Mouse (Mus musculus): ENCODE data around the gene Trnp1.

The Trnp1 gene

DNA sequence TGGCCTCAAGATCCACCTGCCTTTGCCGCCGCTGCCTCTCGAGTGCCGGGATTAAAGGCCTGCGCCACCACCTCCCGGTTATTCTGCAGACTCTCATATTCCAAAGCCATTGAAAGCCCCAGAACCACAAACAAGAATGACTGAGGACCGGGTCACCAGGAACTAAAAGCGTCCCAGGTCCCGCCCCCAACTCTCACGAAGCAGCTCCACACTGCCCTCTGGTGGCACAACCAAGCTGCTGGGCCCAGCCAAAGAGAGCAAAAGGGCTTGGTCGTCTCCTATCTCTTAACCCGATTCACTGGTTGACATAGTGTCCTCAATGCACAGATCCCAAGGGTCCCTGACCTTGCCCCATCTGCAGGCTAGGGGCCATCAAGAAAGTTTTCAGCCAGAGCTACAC, 3.9 kb downstream of the Trnp1 start:
- DNase-seq: peak; percentile 92 to 97

DNA sequence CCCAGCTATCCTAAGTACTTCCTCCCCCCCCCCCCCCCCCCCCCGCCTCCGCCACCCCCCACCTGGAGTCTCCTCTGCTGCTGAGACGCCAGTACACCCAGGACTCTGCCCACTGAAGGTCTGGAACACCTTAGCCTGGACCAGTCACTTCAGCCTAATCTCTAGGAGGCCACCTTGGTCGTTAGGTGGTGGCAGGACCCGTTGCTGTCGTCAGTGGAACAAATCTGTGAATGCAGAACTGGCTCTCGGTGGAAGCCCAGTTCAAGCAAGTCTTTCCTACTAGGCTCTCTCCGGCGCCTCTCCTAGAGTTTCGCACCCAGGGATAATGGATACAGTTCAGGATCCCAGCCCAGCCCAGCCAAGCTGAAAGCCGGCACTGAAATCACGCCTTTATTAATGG, 4.5 kb downstream of the Trnp1 start:
- peak in 1 of 2 experiments; percentile 46 for DNase-seq

DNA sequence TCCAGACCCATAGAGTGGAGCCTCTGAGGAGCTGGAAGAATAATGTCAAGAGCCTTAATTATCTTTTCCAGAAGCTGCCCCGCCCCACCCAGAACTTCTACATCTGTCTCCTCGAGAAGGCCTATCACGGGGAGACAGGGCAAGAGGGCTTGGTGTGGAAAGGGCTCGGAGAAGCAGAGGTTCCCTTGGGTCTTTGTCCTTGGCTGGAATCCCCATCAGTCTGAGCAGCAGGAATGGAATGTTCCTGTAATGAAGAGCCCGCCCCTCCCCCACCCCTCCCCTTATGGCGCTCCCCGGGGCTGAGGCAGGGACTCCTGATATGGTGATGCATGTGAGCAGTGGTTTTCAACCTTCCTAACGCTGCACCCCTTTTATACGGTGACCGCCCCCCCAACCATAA, 6.5 kb downstream of the Trnp1 start:
- peak in 1 of 2 experiments; percentile 8 for DNase-seq

DNA sequence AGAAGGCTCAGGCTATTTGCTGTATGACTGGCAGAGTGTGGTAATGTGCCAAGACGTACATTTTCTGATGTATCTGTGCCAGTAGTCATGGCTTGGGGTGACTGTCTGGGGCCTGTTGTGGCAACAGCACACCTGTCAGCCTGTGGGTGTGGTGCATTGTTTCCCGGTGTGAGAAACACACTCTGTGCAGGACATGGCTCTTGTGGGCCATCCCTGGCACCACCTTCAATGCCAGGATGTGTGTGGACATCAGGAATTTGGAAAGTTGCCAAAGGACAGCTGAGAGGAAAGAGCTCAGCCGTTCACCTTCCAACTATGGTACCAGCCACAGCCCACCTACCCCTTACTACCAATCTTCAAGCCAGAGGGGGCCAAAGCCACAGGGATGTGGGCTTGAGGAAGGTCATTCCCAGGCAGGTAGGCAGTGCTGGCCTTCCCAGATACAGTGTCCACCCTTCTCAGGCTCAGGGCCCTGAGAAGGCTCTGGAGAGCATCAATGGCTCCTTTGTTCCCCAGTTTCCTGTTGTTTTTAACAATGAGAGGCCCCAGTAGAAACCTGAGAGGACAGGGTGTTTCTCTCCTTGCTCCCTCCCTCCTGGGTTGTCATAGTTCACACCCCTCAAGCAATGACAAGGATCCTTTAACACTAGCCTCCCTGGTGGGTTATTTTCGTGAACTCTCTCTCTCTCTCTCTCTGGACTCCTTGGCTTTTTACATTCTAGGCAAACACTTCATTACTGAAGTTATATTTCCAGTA, 8.7 kb downstream of the Trnp1 start:
- DNase-seq: no peak

DNA sequence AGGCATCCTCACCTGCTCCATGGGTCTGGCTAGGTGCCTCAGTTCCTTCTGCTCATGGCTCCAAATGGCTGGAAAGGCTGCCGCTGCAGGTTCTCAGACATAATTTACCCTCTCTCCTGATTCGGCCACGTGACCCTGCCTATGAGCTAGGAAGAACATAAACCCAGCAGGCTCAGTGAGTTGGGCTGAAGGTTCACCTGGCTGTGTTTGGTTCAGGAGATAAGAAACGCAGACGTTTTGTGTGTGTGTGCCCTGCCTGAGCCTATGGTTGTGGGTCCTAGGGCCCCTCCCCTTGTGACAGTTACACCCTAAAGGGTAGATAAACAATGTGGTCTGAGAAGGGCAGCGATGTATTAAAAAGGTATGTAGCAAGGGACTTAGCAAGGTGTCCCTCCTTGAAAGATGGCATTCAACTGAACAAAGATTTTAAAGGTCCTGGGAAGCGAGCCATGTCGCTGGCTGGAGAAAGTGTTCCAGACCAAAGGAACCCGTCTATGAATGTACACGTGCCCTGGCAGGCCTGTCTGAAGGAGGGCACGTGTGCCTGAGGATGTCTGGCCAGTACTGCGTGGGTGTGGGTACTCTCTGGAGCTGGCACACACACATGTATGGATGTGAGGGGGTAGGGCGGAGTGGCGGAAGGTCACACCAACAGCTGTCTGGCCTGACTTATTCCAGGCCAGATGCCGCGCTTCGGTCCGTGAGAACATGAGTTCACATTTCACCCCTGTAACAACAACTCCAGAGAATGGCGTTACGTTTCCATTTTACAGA, 9.5 kb downstream of the Trnp1 start:
- DNase-seq: peak in 1 of 2 experiments; percentile 24

DNA sequence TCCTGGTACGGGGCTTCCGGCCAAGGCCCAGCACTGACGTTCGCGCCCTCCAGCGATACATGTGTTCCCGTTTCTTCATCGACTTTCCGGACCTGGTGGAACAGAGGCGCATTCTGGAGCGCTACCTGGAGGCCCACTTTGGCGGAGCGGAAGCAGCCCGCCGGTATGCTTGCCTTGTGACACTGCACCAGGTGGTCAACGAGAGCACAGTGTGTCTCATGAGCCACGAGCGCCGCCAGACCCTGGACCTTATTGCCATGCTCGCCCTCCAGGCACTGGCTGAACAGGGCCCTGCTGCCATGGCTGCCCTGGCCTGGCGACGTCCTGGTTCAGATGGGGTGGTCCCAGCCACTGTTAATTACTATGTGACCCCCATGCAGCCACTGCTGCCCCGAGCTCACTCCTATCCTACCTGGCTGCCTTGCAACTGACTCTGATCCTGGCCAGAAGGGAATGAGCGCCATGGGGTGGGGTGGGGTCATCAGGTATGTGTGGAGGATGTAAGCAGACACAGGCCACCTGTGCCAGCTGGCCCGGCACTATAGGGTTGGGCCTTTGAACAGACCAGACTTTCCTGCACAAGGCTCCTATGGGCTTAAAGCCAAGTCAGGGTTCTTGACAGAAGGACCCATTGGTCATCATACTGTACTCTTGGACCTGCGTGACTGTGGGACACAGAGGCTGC, 11.5 kb downstream of the Trnp1 start:
- no peak for DNase-seq

DNA sequence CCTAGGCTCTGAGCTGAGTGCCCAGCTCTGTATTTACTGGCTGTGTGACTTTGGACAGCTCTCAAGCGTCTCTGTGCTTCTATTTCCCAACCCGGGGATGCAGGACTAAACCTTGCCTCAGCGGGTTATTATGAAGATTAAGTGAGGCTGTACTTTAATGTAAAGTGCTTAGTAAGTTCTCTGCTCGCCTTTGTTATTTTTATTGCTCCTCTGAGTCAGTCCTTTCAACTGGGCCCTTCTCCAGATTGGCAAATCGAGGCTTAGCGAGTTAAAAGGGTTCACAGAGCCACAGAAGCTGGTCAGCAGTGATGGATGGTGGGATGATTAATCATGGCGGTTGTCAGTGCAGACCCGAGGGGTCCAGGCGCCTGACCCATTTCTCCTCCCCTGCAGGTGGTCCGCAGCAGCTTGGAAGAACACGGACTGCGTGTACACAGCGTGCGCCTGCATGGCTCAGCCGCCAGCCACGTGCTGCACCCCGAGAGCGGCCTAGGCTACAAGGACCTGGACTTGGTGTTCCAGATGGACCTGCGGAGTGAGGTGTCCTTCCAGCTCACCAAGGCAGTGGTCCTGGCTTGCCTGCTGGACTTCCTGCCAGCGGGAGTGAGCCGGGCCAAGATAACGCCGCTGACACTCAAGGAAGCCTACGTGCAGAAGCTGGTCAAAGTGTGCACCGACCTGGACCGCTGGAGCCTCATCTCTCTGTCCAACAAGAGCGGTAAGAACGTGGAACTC, 12.5 kb downstream of the Trnp1 start:
- DNase-seq: no peak

DNA sequence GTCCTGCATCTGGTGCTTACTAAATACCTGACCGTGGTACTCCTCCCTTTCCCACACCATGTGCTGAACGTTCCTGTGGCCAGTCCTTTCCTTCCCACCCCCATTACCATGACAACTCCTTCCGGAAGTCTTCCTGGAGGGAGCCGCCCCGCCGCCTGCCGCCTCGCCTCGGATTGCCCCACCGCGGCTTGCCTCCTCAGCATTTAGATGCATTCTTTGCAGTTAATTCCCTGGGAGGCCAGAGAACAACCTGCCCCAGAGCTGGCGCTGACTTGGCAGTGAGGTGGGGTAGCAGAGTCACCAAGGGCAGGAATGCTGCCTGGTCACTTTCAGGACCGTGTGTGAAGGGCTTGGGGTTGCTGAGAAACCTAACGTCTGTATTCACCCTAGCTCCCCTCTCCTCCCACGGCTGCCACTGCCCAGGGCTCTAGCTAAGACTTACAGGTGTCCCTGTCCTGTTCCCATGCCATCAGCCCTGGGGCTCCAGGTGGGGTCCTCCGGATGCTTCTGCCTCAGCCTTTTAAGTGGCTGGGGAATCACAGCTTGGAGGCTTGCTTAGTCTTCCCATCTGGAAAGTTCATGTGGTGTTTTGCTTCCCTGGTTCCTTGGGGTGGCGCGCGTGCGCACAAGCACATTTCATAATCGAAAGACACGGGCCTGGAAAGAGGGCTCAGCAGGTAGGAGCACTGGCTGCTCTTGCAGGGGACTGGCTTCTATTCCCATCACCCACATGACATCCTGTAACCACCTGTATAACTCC, 13.9 kb downstream of the Trnp1 start:
- peak; percentile 79 to 85 for DNase-seq

DNA sequence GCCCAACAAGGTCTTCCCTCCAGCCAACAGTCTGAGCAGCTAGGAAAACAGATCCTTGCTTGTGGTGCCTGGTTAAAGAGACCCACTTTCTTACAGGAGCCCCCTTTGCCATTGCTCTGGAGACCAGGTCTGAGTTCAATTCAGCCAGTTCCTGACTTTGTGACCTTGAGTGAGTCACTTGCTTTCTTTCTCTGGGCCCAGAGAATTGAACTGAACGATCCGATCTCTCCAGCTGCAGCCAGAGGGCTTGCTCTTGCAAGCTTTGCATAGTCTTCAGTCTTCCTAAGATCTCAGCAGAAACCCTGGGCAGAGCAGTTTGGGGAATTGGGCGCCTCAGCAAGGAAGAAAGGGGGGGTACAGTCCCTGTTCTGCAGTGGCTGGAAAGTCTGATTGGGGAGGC, 15.9 kb downstream of the Trnp1 start:
- no peak for DNase-seq

DNA sequence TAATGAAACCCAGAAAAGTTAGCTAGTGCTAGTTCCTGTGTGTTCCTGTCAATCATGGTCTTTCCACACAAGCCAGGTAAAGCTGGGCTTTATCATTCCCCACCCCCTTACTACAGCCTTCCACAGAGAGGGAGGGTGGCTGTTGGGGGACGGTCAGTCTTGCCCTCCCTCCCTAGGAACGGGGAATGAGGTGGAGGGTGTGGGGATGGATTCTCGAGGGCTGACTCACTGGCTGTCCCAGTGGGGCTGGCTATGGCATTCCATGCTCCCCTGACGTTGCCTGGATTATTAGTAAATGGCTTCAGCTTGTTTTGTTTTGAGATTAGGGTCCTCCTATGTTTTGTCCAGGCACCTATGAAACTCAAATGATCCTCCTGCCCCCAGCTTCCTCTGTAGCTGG, 16.9 kb downstream of the Trnp1 start:
- no peak for DNase-seq

DNA sequence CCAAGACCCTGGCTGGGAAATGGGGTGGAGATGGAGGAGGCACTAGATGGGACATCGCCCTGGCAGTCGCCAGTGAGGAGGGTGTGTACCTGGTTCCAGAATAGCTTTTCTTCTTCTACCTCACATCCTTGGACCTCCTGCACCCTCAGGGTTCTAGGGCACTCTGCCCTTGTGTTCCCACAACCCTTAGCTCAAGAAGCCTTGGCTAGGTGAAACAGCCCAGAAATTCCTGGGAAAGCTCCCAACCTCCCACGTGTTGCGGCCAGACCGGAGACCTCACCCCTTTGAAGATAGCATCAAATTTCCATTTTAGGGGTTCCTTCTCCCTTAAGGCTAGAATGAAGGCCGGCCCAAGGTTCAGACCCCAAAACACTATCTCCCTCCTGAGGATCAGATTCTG, 17.6 kb downstream of the Trnp1 start:
- peak in 1 of 2 experiments; percentile 36 for DNase-seq

DNA sequence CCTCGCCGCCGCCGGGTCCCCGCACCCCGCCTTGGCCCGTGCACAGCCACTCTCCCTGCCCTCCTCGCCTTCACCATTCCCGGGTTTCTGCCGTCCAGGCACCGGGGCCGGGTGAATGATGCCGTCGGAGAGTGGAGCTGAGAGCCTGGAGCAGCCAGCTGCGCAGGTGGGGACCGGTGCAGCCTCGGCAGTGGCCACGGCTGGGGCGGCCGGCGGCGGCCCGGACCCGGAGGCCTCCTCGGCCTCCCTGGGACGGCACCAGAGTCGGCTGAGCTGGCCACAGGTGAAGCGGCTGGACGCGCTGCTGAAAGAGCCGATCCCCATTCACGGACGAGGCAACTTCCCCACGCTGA, 18.2 kb downstream of the Trnp1 start:
- DNase-seq: no peak

DNA sequence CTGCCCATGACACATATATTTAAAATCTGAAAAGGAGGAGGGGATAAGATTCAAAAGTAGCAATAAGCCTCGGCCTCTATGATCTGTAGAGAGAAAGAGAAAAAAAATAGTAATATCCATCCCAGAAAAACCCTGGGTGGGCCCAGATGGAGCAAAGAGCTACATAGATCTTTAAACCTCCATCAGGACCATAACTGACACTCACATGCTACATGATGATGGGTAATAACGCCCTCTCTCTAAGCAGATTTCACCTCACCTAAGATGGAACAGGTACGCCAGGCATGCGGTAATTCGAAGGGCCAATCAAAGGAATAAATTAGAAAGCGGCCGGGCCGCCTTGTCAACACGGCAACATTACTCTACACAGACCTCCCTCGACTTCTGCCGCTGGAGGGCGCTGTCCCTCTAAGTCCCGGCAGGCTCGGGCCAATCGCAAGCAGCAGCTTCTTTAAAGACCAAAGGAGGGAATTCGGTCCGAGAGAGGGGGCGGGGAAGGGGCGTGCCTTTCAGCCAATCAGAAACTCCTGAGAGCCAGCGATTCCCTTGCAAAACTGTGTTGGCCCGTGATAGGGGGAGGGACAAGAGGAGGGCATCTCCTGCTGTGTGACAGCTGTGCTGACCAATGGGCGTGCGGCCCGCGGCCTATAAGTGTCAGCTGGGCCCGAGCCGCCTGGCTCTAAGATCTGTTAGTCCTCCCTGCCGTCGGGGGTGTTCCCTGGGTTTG, 18.7 kb downstream of the Trnp1 start, which contains the start of gene Tent5b:
Tent5b (plus strand) TSS at position 675 of the 727 bp plus-strand sequence.
- DNase-seq: peak; percentile 100

DNA sequence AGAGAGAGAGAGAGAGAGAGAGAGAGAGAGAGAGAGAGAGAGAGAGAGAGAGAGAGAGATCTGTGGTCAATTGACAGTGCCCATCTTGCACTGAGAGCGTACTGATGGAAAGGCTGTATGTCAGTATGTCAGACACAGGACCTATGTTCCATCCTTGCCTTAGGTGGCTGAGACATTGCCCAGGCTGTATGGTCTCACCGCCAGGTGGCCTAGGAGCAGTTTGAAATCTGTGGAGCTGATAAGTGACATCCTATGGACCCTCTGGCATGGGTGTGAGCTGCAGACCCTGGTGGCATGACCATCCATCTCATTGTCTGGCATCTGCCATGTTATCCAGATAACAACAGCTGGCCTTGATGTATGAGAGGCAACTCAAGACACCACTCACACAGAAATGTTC, 24.5 kb downstream of the Trnp1 start:
- DNase-seq: no peak

DNA sequence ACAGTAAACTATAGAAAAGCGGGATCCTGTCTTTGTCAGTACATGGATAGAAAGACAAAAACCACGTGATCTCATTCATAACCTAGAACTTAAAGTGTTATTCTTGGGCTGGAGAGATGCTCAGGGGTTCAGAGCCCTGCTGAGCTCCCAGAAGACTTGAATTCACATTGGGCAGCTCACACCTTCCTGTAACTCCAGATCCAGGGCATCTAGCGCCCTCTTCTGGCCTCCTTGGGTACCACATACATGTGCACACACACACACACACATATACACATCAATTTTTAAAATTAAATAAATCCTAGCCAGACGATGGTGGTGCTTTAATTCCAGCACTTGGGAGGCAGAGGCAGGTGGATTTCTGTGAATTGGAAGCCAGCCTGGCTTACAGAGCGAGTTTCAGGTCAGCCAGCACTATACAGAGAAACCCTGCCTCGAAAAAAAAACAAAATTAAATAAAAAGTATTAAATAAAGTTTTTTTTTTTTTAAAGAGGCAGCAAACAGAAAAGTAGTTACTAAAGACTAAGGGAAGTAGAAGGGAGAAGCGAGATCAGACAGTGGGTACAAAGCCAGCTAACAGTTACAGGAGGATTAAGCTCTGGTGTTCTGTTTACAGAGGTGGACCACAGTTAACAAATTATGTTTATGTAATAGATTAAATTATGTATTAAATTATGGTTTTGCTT, 27.1 kb downstream of the Trnp1 start:
- DNase-seq: no peak

DNA sequence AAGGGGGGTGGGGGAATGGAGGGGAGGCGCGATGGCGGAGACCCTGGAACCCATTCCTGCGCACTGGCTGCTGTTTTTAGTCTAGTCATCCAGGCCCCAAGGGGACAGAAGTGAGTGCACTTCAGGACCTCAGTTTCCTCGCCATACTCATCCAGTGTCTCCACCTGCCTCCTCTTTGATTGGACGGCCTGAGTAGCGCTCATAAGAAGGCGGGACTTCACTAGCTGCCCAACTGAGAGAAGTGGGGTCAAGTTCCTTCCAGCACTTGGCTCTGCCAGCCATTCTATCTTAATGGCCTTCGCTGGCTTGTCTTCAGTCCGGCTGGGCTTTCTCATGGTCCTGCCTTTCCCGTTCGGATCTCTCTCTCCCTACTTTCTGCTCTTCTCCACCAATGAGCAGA, 29.2 kb downstream of the Trnp1 start:
- peak; percentile 38 to 45 for DNase-seq

DNA sequence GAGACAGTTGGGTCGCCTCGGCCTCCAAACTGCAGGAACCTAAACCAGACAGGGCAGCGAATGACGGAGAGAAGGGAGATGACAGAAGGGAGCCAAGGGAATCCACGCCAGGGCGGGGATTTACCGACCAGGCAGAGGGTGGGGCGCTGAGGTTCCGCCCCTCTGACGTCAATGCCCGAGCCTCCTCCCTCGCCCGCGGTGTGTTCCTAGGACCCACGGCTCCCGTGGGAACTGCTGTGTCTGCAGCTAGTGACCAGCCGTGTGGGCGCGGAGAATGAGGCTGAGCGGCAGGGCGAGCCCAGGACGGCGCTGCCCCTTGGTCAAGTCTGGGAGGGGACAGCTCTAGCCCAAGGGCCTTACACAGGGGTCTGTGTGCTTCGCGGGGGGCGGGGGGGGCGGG, 30.3 kb downstream of the Trnp1 start:
- peak; percentile 90 to 93 for DNase-seq

DNA sequence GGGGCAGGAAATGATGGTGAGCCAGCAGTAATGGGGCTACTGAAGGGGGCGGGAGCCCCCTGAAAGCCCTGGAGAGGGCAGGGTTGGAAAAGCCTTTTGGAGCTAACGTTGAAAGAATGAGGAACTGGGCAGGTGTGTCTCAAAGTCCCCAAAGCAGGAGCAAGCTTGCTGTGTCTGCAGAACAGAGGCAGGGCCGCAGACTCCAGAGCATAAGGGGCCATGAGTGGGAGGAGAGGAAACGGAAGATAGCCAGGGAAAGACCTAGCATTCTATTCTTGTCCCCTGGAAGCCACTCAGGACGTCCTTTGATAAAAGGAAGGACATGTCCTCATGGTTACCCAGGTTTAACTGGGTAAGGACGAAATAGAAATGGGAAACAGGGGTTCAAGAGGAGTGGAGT, 35.2 kb downstream of the Trnp1 start:
- DNase-seq: peak; percentile 14 to 22

DNA sequence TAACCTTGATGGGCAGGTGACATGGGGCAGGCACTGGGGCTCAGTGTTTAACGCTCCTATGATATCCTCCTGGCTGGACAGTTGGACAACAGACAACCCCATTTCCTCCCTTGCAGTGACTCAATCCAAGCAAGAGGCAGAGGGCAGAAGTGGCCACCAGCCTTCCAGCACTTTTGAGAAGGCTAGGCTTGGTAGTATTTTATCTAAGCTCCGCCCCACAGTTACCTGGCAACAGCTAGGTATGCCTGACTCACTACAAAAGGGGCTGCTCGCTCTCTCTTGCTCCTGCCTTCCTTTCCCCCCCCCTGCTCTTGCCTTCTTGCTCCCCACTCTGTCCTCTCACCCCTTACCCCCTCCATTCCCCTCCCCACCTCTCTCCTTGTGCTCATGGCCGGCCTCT, 37.0 kb downstream of the Trnp1 start:
- no peak for DNase-seq

DNA sequence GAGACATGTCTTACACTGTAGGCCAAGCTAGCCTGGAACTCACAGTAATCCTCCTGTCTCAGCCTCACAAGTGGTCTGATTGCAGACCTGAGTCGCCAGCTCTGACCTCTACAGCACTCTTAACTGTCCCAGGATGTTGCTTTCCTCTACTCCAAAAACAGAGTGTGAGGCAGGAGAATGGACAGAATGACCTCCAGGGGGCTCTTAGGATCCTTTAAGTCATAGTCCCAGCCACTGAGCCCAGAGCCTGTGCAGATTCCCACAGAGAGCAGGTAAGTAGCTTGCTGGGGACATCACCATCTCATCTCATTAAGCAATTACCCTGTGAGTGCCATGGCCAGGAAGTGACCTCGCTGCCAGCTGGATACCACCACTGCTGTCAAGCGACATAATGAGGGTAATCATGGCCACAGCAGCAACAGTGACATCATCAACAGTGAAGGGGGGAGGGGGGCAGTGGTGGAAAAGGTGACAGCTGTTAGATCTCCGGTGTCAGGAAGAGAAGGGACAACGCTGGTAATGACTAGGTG, 37.5 kb downstream of the Trnp1 start:
- no peak for DNase-seq

DNA sequence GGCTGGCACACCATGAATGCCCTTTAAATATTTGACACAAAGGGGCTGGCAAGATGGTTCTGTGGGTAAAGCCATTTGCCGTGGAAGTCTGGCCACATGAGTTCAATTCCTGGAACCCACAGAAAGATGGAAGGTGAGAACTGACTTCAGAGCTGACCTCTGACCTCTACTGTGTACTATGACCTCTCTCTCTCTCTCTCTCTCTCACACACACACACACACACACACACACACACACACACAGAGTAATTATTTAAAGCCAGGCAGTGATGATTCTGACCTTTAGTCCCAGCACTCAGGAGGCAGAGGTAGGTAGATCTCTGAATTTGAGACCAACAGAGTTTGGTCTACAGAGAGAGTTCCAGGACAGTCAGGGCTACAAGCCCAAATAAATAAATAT, 38.3 kb downstream of the Trnp1 start:
- DNase-seq: peak in 1 of 2 experiments; percentile 47
